Mouse (Mus musculus) liver, postnatal 0 days (tissue): ENCODE data around the gene Mrfap1. TPM values are rescaled to one million over a fixed set of nuclear protein-coding genes. Genes with fewer than 3 reads are reported as not detected.

Source experiments
- ATAC-seq: fragments of 200-750 bp; cut with Nextera tagmentation; 2 replicates; pipeline ENCODE4 v1.8.0; 2017; ENCODE audit warnings: mild to moderate bottlenecking, moderate library complexity
- DNase-seq: peaks from one replicate; pipeline ENCODE4 v3.0.0-alpha.2; 2016
- H3K27ac ChIP-seq: fragments of 300-500 bp; sonication (generic); 2 replicates; pipeline ENCODE4 v1.5.1; 2014; ENCODE audit warnings: antibody characterized with exemption, moderate library complexity, mild to moderate bottlenecking, low read depth
- H3K27me3 ChIP-seq: fragments of 300-500 bp; sonication (generic); 2 replicates; pipeline ENCODE4 v1.6.1; 2014; ENCODE audit warnings: low read length, control low read depth, mixed read lengths; ENCODE audit not compliant: insufficient read depth
- H3K36me3 ChIP-seq: fragments of 300-500 bp; sonication (generic); replicated peaks from 2 replicates; pipeline ENCODE4 v1.6.1; 2014; ENCODE audit warnings: mild to moderate bottlenecking, control low read depth, low read length, moderate library complexity, mixed read lengths; ENCODE audit not compliant: insufficient read depth
- H3K4me1 ChIP-seq: fragments of 300-500 bp; sonication (generic); 2 replicates; pipeline ENCODE4 v1.6.1; 2014; ENCODE audit warnings: antibody characterized with exemption, mild to moderate bottlenecking, control low read depth; ENCODE audit not compliant: insufficient read depth
- H3K4me2 ChIP-seq: fragments of 300-500 bp; sonication (generic); 2 replicates; pipeline ENCODE4 v1.6.1; 2014; ENCODE audit warnings: low read depth, mild to moderate bottlenecking, low read length, moderate library complexity, mixed read lengths
- H3K4me3 ChIP-seq: fragments of 300-500 bp; sonication (generic); 2 replicates; pipeline ENCODE4 v1.5.1; 2014; ENCODE audit warnings: low read depth, low read length
- H3K9ac ChIP-seq: fragments of 300-500 bp; sonication (generic); replicated peaks from 2 replicates; pipeline ENCODE4 v1.6.1; 2014; ENCODE audit warnings: mild to moderate bottlenecking, moderate library complexity
- H3K9me3 ChIP-seq: fragments of 300-500 bp; sonication (generic); 2 replicates; pipeline ENCODE4 v1.6.1; 2016; ENCODE audit warnings: mild to moderate bottlenecking, control low read depth, low read length, mixed read lengths
- CTCF ChIP-seq: sonication (generic); IDR thresholded peaks from 2 replicates; pipeline ENCODE4 v1.5.1; 2016; ENCODE audit warnings: antibody characterized with exemption, low read depth
- EP300 ChIP-seq: IDR thresholded peaks from 2 replicates; pipeline ENCODE4 v1.6.1; 2016; ENCODE audit warnings: antibody characterized with exemption, low read depth, mild to moderate bottlenecking
- WGBS: fragments of 180-500 bp; shearing (Covaris S2); extraction: QIAGEN DNeasy Blood & Tissue Kit; methylation state at CpG from one replicate; pipeline ENCODE4 v1.1.7; 2014; ENCODE audit not compliant: insufficient replicate concordance; 5-methylcytosine and 5-hydroxymethylcytosine counted together
- polyA plus RNA-seq: library from polyadenylated mRNA; unstranded; fragments of >200 nt; fragmentation: Nextera tagmentation; extraction: Ambion mirVana; gene quantifications from 2 replicates; pipeline ENCODE4 v1.2.1, GENCODE M21; 2015

Gene Mrfap1
- polyA plus RNA-seq, 1 experiment from 2014 or later = 153 TPM

- Histone ChIP-seq H3K9ac (no peak overlapping the region), H3K27me3 (no peaks in the 10 kb centered on the region), H3K4me3 (no peak overlapping the region), H3K36me3 (no peaks in the 10 kb centered on the region), H3K9me3 (no peaks in the 10 kb centered on the region), H3K4me2 (no peak overlapping the region), H3K4me1 (peaks cover 2% of the 10 kb centered on the region; the same call in 1 of the 2 replicates), H3K27ac (no peak overlapping the region)
- TF ChIP-seq EP300 (no peak), CTCF (no peak)
- DNase-seq = no peak
- no peak for ATAC-seq
- WGBS = 25% methylated on average over 2 of the region's 2 CpGs
Measured at GRCm38 (mm10) chr5:36777186-36777585, 19.4 kb downstream of the Mrfap1 start.

GRCm38 (mm10) chr5:36776021-36776575 is 20.5 kb downstream of the Mrfap1 start:
- no peak for DNase-seq
- WGBS = 48% methylated on average over 9 of the region's 9 CpGs
- Histone ChIP-seq H3K27me3 (no peaks in the 10 kb centered on the region), H3K4me3 (no peak overlapping the region), H3K4me2 (no peak overlapping the region), H3K36me3 (no peaks in the 10 kb centered on the region), H3K27ac (no peak overlapping the region), H3K9ac (no peak overlapping the region), H3K4me1 (peaks cover 2% of the 10 kb centered on the region; the same call in 1 of the 2 replicates), H3K9me3 (no peaks in the 10 kb centered on the region)
- no peak for TF ChIP-seq EP300
- no peak for TF ChIP-seq CTCF
- ATAC-seq = no peak

DNA sequence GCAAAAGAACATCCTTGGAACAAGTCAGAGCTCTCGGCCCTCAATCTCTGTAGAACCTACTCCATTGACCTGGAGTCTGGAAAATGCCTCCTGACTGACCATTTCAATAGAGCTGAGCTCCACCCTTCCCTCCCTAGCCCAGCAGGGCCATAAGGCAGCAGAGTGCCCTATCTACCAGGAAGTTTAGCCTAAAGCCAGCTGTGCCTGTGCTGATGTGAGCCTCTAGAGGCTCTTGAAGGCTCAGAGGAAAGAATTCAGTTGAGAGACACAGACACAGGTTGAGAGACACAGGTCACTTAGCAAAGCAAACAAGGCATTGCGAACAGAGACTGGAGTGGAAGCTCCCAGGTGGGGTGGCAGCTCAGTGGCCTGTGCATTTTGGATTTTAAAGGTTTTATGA is 21.3 kb downstream of the Mrfap1 start:
- Histone ChIP-seq H3K4me3 (no peak overlapping the region), H3K27me3 (no peaks in the 10 kb centered on the region), H3K9ac (no peak overlapping the region), H3K4me1 (peaks cover 2% of the 10 kb centered on the region; the same call in 1 of the 2 replicates), H3K9me3 (no peaks in the 10 kb centered on the region), H3K4me2 (no peak overlapping the region), H3K27ac (no peak overlapping the region), H3K36me3 (no peaks in the 10 kb centered on the region)
- WGBS = 76% methylated on average over 2 of the region's 2 CpGs
- ATAC-seq (no peak), DNase-seq (no peak)
- TF ChIP-seq EP300 (no peak), CTCF (no peak)

DNA sequence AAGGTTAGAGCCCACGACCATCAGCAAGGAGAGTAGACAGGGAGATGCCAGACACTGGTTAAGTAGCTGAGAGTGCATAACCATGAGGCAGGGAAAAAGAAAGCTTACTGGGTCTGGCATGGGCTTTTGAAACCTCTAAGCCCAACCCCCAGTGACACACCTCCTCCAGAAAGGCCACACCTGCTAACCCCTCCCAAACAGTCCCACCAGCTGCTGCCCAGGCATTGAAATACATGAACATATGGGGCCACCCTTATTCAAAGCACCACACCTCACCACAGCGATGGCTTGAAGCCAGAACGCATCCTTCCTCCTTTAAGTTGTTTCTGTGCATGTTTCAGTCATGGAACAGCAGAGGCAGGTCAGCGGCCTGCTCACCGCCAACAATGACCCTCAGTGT is 24.0 kb downstream of the Mrfap1 start:
- Histone ChIP-seq H3K4me2 (no peak overlapping the region), H3K27me3 (no peaks in the 10 kb centered on the region), H3K4me1 (peaks cover 2% of the 10 kb centered on the region; the same call in 1 of the 2 replicates), H3K9ac (no peak overlapping the region), H3K4me3 (no peak overlapping the region), H3K9me3 (no peaks in the 10 kb centered on the region), H3K36me3 (no peaks in the 10 kb centered on the region), H3K27ac (no peak overlapping the region)
- WGBS = 80% methylated on average over 5 of the region's 5 CpGs
- TF ChIP-seq CTCF (no peak), EP300 (no peak)
- DNase-seq (no peak), ATAC-seq (no peak)

DNA sequence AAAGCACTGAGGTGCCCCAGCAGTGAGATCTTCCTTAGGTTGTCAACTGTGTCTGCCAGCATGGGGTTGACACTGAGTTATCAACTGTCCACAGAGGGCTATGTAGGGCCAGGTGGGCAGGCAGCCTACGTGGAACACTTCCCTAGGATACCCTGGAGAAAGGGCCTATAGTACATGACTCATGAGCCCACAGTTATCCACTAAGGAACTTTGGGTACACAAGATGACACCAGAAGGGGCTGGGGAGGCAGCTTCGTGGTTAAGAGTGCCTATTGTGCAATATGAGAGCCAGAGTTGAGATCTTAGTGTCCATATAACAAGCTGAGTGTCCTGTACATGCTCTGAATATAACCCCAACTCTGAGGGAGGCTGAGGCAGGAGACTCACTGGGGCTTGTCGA is 27.0 kb downstream of the Mrfap1 start:
- Histone ChIP-seq H3K36me3 (no peaks in the 10 kb centered on the region), H3K4me3 (no peak overlapping the region), H3K9ac (no peak overlapping the region), H3K4me2 (no peak overlapping the region), H3K27me3 (no peaks in the 10 kb centered on the region), H3K9me3 (no peaks in the 10 kb centered on the region), H3K27ac (no peak overlapping the region), H3K4me1 (peaks cover 2% of the 10 kb centered on the region; the same call in 1 of the 2 replicates)
- 44% methylated on average over 3 of the region's 3 CpGs for WGBS
- TF ChIP-seq EP300 (no peak), CTCF (no peak)
- ATAC-seq (no peak), DNase-seq (no peak)

- WGBS = 21% methylated on average over 10 of the region's 10 CpGs
- Histone ChIP-seq H3K4me2 (no peak overlapping the region), H3K27me3 (no peaks in the 10 kb centered on the region), H3K4me1 (peaks cover 6% of the 10 kb centered on the region; the same call in 1 of the 2 replicates), H3K4me3 (no peak overlapping the region), H3K9me3 (no peaks in the 10 kb centered on the region), H3K36me3 (no peaks in the 10 kb centered on the region), H3K9ac (no peak overlapping the region), H3K27ac (no peak overlapping the region)
- no peak for ATAC-seq
- DNase-seq = peak; percentile 22
- TF ChIP-seq EP300 = no peak
- TF ChIP-seq CTCF = no peak
Measured at GRCm38 (mm10) chr5:36766958-36767703, 29.4 kb downstream of the Mrfap1 start.
